Comparison of ENCODE assay signal across 12 mouse cellular contexts in the genomic region with DNA sequence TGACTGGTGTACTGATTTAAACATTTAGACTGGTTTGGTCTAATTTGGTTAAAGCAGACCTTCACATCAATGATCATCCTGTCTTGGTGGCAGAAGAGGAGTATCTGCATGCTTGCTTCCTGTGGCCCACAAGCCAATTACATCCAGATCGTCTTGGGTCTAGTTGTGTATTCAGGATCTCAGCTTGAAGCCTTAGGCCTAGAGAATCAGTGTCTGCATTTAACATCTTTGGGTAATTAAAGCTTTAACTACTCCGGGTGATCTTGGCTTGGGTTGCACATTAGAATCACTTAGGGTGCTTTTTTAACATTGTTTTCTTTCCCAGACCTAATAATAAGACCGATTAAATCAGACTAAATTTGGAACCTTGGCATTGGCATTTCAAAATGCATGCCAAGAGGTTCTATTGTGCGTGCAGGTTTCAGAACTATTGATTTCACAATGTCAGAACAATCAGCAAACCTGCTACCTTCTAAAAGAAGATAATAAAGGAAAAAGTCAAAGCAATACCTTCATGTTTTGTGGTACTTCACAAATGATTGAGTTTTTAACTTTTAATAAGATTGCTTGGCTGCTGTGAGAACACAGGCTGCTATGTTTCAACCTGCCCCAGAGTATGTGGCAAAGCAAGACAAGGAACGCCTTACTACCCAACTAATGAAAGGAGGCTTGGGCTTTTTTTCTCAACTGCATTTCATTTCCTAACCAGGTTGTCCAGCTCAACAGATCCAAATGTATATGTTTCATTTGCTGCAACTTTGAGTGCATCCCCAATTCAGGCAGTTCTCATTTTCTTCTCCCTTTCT.
"Had no signal": no experiment of that assay in that cellular context is flagged by ENCODE, and none has a peak within 500 bp of the region (broad histone marks: within the 10 kb centered on the region; RNA-seq: fewer than 3 reads in every experiment).

No protein-coding gene starts in this region.

- DNase-seq: kidney, postnatal 36 days; lung, embryonic 14.5 days; lung, postnatal 10 days; lung, postnatal 4 days; right cerebral cortex, adult 18-20 months; right cerebral cortex, postnatal 25 days; thymus, postnatal 4 days had no signal

- H3K4me2 ChIP-seq: limb, embryonic 15.5 days; liver, embryonic 12.5 days; lung, embryonic 14.5 days; midbrain, embryonic 15.5 days had no signal

- ATAC-seq: liver, embryonic 12.5 days; midbrain, embryonic 15.5 days had no signal

- H3K27ac ChIP-seq: kidney, postnatal 0 days; limb, embryonic 15.5 days; liver, embryonic 12.5 days; midbrain, embryonic 10.5 days; midbrain, embryonic 15.5 days had no signal

- H3K27me3 ChIP-seq: limb, embryonic 15.5 days; liver, embryonic 12.5 days; midbrain, embryonic 15.5 days had no signal

- H3K9me3 ChIP-seq: limb, embryonic 15.5 days; liver, embryonic 12.5 days; midbrain, embryonic 10.5 days; midbrain, embryonic 15.5 days had no signal

- H3K9ac ChIP-seq: limb, embryonic 15.5 days; liver, embryonic 12.5 days; lung, embryonic 14.5 days; midbrain, embryonic 15.5 days had no signal

- H3K36me3 ChIP-seq: limb, embryonic 15.5 days; liver, embryonic 12.5 days; midbrain, embryonic 10.5 days; midbrain, embryonic 15.5 days had no signal

- H3K4me3 ChIP-seq: limb, embryonic 15.5 days; liver, embryonic 12.5 days; midbrain, embryonic 10.5 days; midbrain, embryonic 15.5 days had no signal

- H3K4me1 ChIP-seq: limb, embryonic 15.5 days; liver, embryonic 12.5 days; midbrain, embryonic 10.5 days; midbrain, embryonic 15.5 days had no signal
